Mouse (Mus musculus) left cerebral cortex, adult 9 months (tissue): ENCODE measurements around the gene Gm10358.
"Not testable (repeated sequence)": the region's sequence is repeated elsewhere in the genome, so short reads cannot be mapped to it uniquely, and the experiment has no call there.

ENCODE experiments used
- DNase-seq, 2 experiments: peaks; one replicate each; pipeline ENCODE4 v3.0.0; 2022; ENCODE audit warnings: low spot score in 2 of 2

The Gm10358 gene

GRCm38 (mm10) chr8:75406489-75406888 is at the start of gene Gm10358:
Gm10358 (minus strand) TSS chr8:75406589.
- no peak for DNase-seq

- no peak for DNase-seq
Measured at GRCm38 (mm10) chr8:75448394-75448793, 42.0 kb upstream of the Gm10358 start, which contains the start of gene Iqcm. Iqcm (plus strand) TSS chr8:75448694.

GRCm38 (mm10) chr8:75415696-75416095 is 9.3 kb upstream of the Gm10358 start:
- not testable (repeated sequence) for DNase-seq

- no peak for DNase-seq
Measured at GRCm38 (mm10) chr8:75384770-75385290, 21.6 kb downstream of the Gm10358 start.

- no peak for DNase-seq
Measured at GRCm38 (mm10) chr8:75375530-75376123, 30.8 kb downstream of the Gm10358 start.

- no peak for DNase-seq
Measured at GRCm38 (mm10) chr8:75372006-75372405, 34.4 kb downstream of the Gm10358 start.
